Mouse (Mus musculus) liver, embryonic 13.5 days (tissue): Measurements from ENCODE around the gene Ttll5. TPM values are rescaled to one million over a fixed set of nuclear protein-coding genes. Genes with fewer than 3 reads are reported as not detected.

Experiments
- ATAC-seq: fragments of 200-750 bp; cut with Nextera tagmentation; 2 replicates; pipeline ENCODE4 v1.8.0; 2017; ENCODE audit warnings: low read depth, mild to moderate bottlenecking, moderate number of reproducible peaks, moderate library complexity
- DNase-seq: peaks from one replicate; pipeline ENCODE4 v3.0.0; 2022
- H3K27ac ChIP-seq: fragments of 300-500 bp; sonication (generic); 2 replicates; pipeline ENCODE4 v1.5.1; 2015; ENCODE audit warnings: moderate library complexity, mild to moderate bottlenecking, inconsistent platforms
- H3K27me3 ChIP-seq: fragments of 300-500 bp; sonication (generic); 2 replicates; pipeline ENCODE4 v1.6.1; 2015; ENCODE audit warnings: mild to moderate bottlenecking, inconsistent platforms
- H3K36me3 ChIP-seq: fragments of 300-500 bp; sonication (generic); 2 replicates; pipeline ENCODE4 v1.6.1; 2015; ENCODE audit warnings: mild to moderate bottlenecking, inconsistent platforms
- H3K4me1 ChIP-seq: fragments of 300-500 bp; sonication (generic); replicated peaks from 2 replicates; pipeline ENCODE4 v1.6.1; 2015; ENCODE audit warnings: inconsistent platforms
- H3K4me2 ChIP-seq: fragments of 300-500 bp; sonication (generic); 2 replicates; pipeline ENCODE4 v1.6.1; 2015; ENCODE audit warnings: inconsistent platforms, mild to moderate bottlenecking, moderate library complexity
- H3K4me3 ChIP-seq: fragments of 300-500 bp; sonication (generic); replicated peaks from 2 replicates; pipeline ENCODE4 v1.5.1; 2015; ENCODE audit warnings: mild to moderate bottlenecking, inconsistent platforms
- H3K9ac ChIP-seq: fragments of 300-500 bp; sonication (generic); 2 replicates; pipeline ENCODE4 v1.6.1; 2015; ENCODE audit warnings: mild to moderate bottlenecking, inconsistent platforms
- H3K9me3 ChIP-seq: fragments of 300-500 bp; sonication (generic); replicated peaks from 2 replicates; pipeline ENCODE4 v1.6.1; 2016; ENCODE audit warnings: inconsistent platforms
- WGBS: fragments of 180-500 bp; shearing (Covaris S2); methylation state at CpG from one replicate; pipeline ENCODE4 v1.1.7; 2015; ENCODE audit not compliant: insufficient replicate concordance; 5-methylcytosine and 5-hydroxymethylcytosine counted together
- polyA plus RNA-seq: library from polyadenylated mRNA; unstranded; fragments of >200 nt; fragmentation: Nextera tagmentation; extraction: Ambion mirVana; gene quantifications from 2 replicates; pipeline ENCODE4 v1.2.1, GENCODE M21; 2015

Ttll5 gene
- polyA plus RNA-seq, 1 experiment from 2014 or later, result 5.0 TPM

- no peak overlapping the region for H3K4me2 ChIP-seq
- no peak overlapping the region for H3K27ac ChIP-seq
- no peak overlapping the region for H3K4me3 ChIP-seq
- 77% methylated on average over 7 of the region's 7 CpGs for WGBS
- no peaks in the 10 kb centered on the region for H3K9me3 ChIP-seq
- DNase-seq, result no peak
- no peaks in the 10 kb centered on the region for H3K27me3 ChIP-seq
- no peaks in the 10 kb centered on the region for H3K4me1 ChIP-seq
- H3K36me3 ChIP-seq, result peaks cover 56% of the 10 kb centered on the region
- H3K9ac ChIP-seq, result no peak overlapping the region
- no peak for ATAC-seq
These were observed 23.9 kb downstream of the Ttll5 start for GRCm38 (mm10) chr12:85848164-85848958.

GRCm38 (mm10) chr12:85850661-85851060 is 26.2 kb downstream of the Ttll5 start:
- no peaks in the 10 kb centered on the region for H3K27me3 ChIP-seq
- no peaks in the 10 kb centered on the region for H3K9me3 ChIP-seq
- H3K4me1 ChIP-seq, result no peaks in the 10 kb centered on the region
- H3K9ac ChIP-seq, result no peak overlapping the region
- no peak overlapping the region for H3K4me3 ChIP-seq
- ATAC-seq (no peak), DNase-seq (no peak)
- no peak overlapping the region for H3K27ac ChIP-seq
- H3K36me3 ChIP-seq, result peaks cover 40% of the 10 kb centered on the region
- no peak overlapping the region for H3K4me2 ChIP-seq
- WGBS, result 79% methylated on average over 8 of the region's 8 CpGs

GRCm38 (mm10) chr12:85853836-85854235 is 29.4 kb downstream of the Ttll5 start:
- Histone ChIP-seq H3K4me3 (no peak overlapping the region), H3K27me3 (no peaks in the 10 kb centered on the region), H3K9ac (no peak overlapping the region), H3K4me2 (no peak overlapping the region), H3K9me3 (no peaks in the 10 kb centered on the region), H3K4me1 (no peaks in the 10 kb centered on the region), H3K27ac (no peak overlapping the region), H3K36me3 (peaks cover 33% of the 10 kb centered on the region)
- no peak for DNase-seq
- no peak for ATAC-seq
- 57% methylated on average over 4 of the region's 4 CpGs for WGBS

- H3K36me3 ChIP-seq, result peaks cover 29% of the 10 kb centered on the region
- WGBS, result 71% methylated on average over 1 of the region's 1 CpGs
- no peaks in the 10 kb centered on the region for H3K9me3 ChIP-seq
- H3K27ac ChIP-seq, result no peak overlapping the region
- no peaks in the 10 kb centered on the region for H3K27me3 ChIP-seq
- no peak overlapping the region for H3K4me2 ChIP-seq
- no peak overlapping the region for H3K9ac ChIP-seq
- no peak overlapping the region for H3K4me3 ChIP-seq
- H3K4me1 ChIP-seq, result no peaks in the 10 kb centered on the region
- DNase-seq (no peak), ATAC-seq (no peak)
These were observed 29.8 kb downstream of the Ttll5 start for GRCm38 (mm10) chr12:85854271-85854670.

- no peaks in the 10 kb centered on the region for H3K27me3 ChIP-seq
- H3K9me3 ChIP-seq, result no peaks in the 10 kb centered on the region
- H3K9ac ChIP-seq, result no peak overlapping the region
- no peak for DNase-seq
- H3K4me2 ChIP-seq, result no peak overlapping the region
- H3K36me3 ChIP-seq, result peaks cover 12% of the 10 kb centered on the region
- H3K4me3 ChIP-seq, result no peak overlapping the region
- WGBS, result 84% methylated on average over 7 of the region's 7 CpGs
- H3K4me1 ChIP-seq, result no peaks in the 10 kb centered on the region
- H3K27ac ChIP-seq, result no peak overlapping the region
- ATAC-seq, result no peak
These were observed 32.8 kb downstream of the Ttll5 start for GRCm38 (mm10) chr12:85857300-85857699.

- H3K4me1 ChIP-seq, result peaks cover 4% of the 10 kb centered on the region; the same call in 1 of the 2 replicates
- H3K4me3 ChIP-seq, result no peak overlapping the region
- H3K27me3 ChIP-seq, result no peaks in the 10 kb centered on the region
- ATAC-seq, result no peak
- H3K9me3 ChIP-seq, result no peaks in the 10 kb centered on the region
- H3K9ac ChIP-seq, result no peak overlapping the region
- H3K27ac ChIP-seq, result no peak overlapping the region
- 80% methylated on average over 3 of the region's 3 CpGs for WGBS
- H3K4me2 ChIP-seq, result no peak overlapping the region
- peaks cover 17% of the 10 kb centered on the region for H3K36me3 ChIP-seq
- no peak for DNase-seq
These were observed 34.7 kb downstream of the Ttll5 start for GRCm38 (mm10) chr12:85859111-85859510.

GRCm38 (mm10) chr12:85859511-85860189 is 35.2 kb downstream of the Ttll5 start:
- DNase-seq, result no peak
- no peak overlapping the region for H3K27ac ChIP-seq
- H3K4me2 ChIP-seq, result no peak overlapping the region
- no peaks in the 10 kb centered on the region for H3K9me3 ChIP-seq
- 68% methylated on average over 3 of the region's 3 CpGs for WGBS
- H3K27me3 ChIP-seq, result no peaks in the 10 kb centered on the region
- peaks cover 23% of the 10 kb centered on the region for H3K36me3 ChIP-seq
- no peak for ATAC-seq
- H3K4me1 ChIP-seq, result peaks cover 4% of the 10 kb centered on the region; the same call in 1 of the 2 replicates
- H3K4me3 ChIP-seq, result no peak overlapping the region
- no peak overlapping the region for H3K9ac ChIP-seq

GRCm38 (mm10) chr12:85862514-85862913 is 38.1 kb downstream of the Ttll5 start:
- H3K27me3 ChIP-seq, result no peaks in the 10 kb centered on the region
- 51% methylated on average over 2 of the region's 2 CpGs for WGBS
- no peak for DNase-seq
- H3K9me3 ChIP-seq, result no peaks in the 10 kb centered on the region
- H3K36me3 ChIP-seq, result peaks cover 20% of the 10 kb centered on the region; the same call in 1 of the 2 replicates
- no peak overlapping the region for H3K27ac ChIP-seq
- peak overlapping the region; percentile 9; the same call in 1 of the 2 replicates for H3K9ac ChIP-seq
- no peak for ATAC-seq
- H3K4me2 ChIP-seq, result no peak overlapping the region
- no peak overlapping the region for H3K4me3 ChIP-seq
- peaks cover 4% of the 10 kb centered on the region; the same call in 1 of the 2 replicates for H3K4me1 ChIP-seq

GRCm38 (mm10) chr12:85865526-85865925 is 41.1 kb downstream of the Ttll5 start:
- Histone ChIP-seq H3K27ac (no peak overlapping the region), H3K36me3 (peaks cover 24% of the 10 kb centered on the region; the same call in 1 of the 2 replicates), H3K4me2 (no peak overlapping the region), H3K27me3 (no peaks in the 10 kb centered on the region), H3K4me1 (peaks cover 4% of the 10 kb centered on the region; the same call in 1 of the 2 replicates), H3K9ac (no peak overlapping the region), H3K4me3 (no peak overlapping the region), H3K9me3 (no peaks in the 10 kb centered on the region)
- DNase-seq, result no peak
- WGBS, result 80% methylated on average over 3 of the region's 3 CpGs
- ATAC-seq, result no peak

GRCm38 (mm10) chr12:85866624-85867023 is 42.2 kb downstream of the Ttll5 start:
- peaks cover 4% of the 10 kb centered on the region; the same call in 1 of the 2 replicates for H3K4me1 ChIP-seq
- H3K9ac ChIP-seq, result no peak overlapping the region
- no peak overlapping the region for H3K4me3 ChIP-seq
- H3K27me3 ChIP-seq, result no peaks in the 10 kb centered on the region
- no peak overlapping the region for H3K4me2 ChIP-seq
- H3K9me3 ChIP-seq, result no peaks in the 10 kb centered on the region
- 71% methylated on average over 4 of the region's 4 CpGs for WGBS
- no peak for DNase-seq
- H3K27ac ChIP-seq, result no peak overlapping the region
- no peak for ATAC-seq
- H3K36me3 ChIP-seq, result peaks cover 24% of the 10 kb centered on the region; the same call in 1 of the 2 replicates

GRCm38 (mm10) chr12:85867125-85867524 is 42.7 kb downstream of the Ttll5 start:
- no peak overlapping the region for H3K27ac ChIP-seq
- no peaks in the 10 kb centered on the region for H3K27me3 ChIP-seq
- H3K9ac ChIP-seq, result no peak overlapping the region
- DNase-seq (no peak), ATAC-seq (no peak)
- H3K4me2 ChIP-seq, result no peak overlapping the region
- no peak overlapping the region for H3K4me3 ChIP-seq
- H3K9me3 ChIP-seq, result no peaks in the 10 kb centered on the region
- H3K4me1 ChIP-seq, result peaks cover 4% of the 10 kb centered on the region; the same call in 1 of the 2 replicates
- peaks cover 25% of the 10 kb centered on the region; the same call in 1 of the 2 replicates for H3K36me3 ChIP-seq
